Mouse (Mus musculus): ENCODE measurements around the gene Alx1. TPM values are rescaled to one million over a fixed set of nuclear protein-coding genes. Genes with fewer than 3 reads are reported as not detected.

Gene Alx1
- 0.61 TPM in 1 of 2 replicates, not detected in the other for polyA plus RNA-seq (2011; ENCODE audit: insufficient read depth, insufficient read length, low read depth, missing spikeins)

DNA sequence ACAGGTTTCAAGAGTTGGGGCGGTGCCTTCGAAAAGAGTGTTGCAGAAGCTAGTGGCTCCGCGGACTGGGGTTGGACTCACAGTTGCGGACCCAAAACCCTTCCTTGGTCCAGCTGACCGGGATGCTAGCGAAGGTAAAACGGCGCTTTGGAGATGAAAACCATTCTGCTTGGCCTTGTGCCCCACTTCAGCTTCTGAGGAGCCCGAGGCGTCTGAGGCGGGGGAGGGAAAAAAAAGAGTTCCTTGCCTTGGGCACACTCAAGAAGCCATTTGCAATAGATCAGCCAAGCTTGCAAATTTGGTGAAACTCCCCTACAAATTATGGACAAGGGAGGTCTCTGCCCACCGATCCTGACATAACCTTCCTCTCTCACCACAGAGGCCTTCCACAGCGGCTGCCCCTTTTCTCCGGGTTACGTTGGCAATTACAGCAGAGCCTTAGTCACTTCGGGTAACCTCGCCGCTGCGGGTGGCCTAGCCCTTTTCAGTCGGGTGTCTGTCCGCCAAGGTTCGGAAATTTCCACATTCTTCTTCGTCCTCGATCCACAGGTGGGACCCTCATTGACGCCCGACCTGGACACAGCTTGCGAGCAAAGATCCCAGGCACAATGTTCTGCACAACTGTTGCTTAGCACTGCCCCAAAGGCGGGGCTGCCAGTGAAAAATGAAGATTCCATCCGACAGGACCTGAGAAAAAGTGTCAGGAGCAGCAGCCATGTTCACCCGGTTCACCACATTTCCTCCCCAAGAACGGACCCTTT, at the start of gene Alx1:
Alx1 (minus strand) TSS at position 486 of the 761 bp plus-strand sequence.
- H3K36me3 ChIP-seq (ENCODE audit: control insufficient read depth, insufficient read depth, low read length, poor library complexity, severe bottlenecking), result no peaks in the 10 kb centered on the region
- no peak within 1 kb of the TSS for H3K27ac ChIP-seq (ENCODE audit: insufficient read depth, low read length)
- no peaks in the 10 kb centered on the region for H3K4me1 ChIP-seq (ENCODE audit: control insufficient read depth, insufficient read depth, low read length)
- H3K9ac ChIP-seq (ENCODE audit: low read depth, poor library complexity, severe bottlenecking), result no peak within 1 kb of the TSS
- no peak within 1 kb of the TSS for H3K4me3 ChIP-seq (ENCODE audit: low read depth, low read length)
- peaks cover 26% of the 10 kb centered on the region for H3K27me3 ChIP-seq (ENCODE audit: control insufficient read depth, insufficient read depth, low read length, poor library complexity, severe bottlenecking)
- TF ChIP-seq EP300 (IDR thresholded peaks at IDR 0.05; ENCODE audit: insufficient read depth, low read depth, low read length), result no peak
- TF ChIP-seq POLR2A (IDR thresholded peaks at IDR 0.05; ENCODE audit: insufficient read depth, low read length), result no peak
- no peak for TF ChIP-seq CTCF (IDR thresholded peaks at IDR 0.05; ENCODE audit: low read depth, low read length)
- H3K9me3 ChIP-seq (replicated peaks; ENCODE audit: control insufficient read depth, insufficient read depth, low read length, poor library complexity, severe bottlenecking), result no peaks in the 10 kb centered on the region

DNA sequence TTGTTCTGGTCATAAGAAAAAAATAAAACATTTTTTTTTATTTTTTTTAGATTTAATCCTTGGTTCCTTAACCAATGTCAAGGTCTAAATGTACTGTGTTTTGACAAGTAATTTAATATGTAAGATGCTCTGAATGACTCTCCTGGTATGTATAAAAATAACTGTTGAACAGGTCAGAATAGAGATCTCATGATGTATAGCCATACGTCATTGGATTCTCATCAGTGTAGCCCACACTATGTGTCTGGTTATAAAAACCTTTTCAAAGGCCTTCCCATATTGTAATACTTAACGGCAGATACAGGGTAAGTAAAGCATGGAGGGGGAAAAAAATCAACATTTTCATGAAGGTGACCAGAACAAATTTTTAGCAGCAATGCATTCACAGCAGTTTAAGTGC, 19.6 kb upstream of the Alx1 start:
- Histone ChIP-seq H3K36me3 (ENCODE audit: control insufficient read depth, insufficient read depth, low read length, poor library complexity, severe bottlenecking) (no peaks in the 10 kb centered on the region), H3K9ac (ENCODE audit: low read depth, poor library complexity, severe bottlenecking) (no peak overlapping the region), H3K4me1 (ENCODE audit: control insufficient read depth, insufficient read depth, low read length) (no peaks in the 10 kb centered on the region), H3K4me3 (ENCODE audit: low read depth, low read length) (no peak overlapping the region), H3K27ac (ENCODE audit: insufficient read depth, low read length) (no peak overlapping the region), H3K27me3 (ENCODE audit: control insufficient read depth, insufficient read depth, low read length, poor library complexity, severe bottlenecking) (no peaks in the 10 kb centered on the region), H3K9me3 (replicated peaks; ENCODE audit: control insufficient read depth, insufficient read depth, low read length, poor library complexity, severe bottlenecking) (no peaks in the 10 kb centered on the region)
- no peak for TF ChIP-seq POLR2A (IDR thresholded peaks at IDR 0.05; ENCODE audit: insufficient read depth, low read length)
- no peak for TF ChIP-seq EP300 (IDR thresholded peaks at IDR 0.05; ENCODE audit: insufficient read depth, low read depth, low read length)
- TF ChIP-seq CTCF (IDR thresholded peaks at IDR 0.05; ENCODE audit: low read depth, low read length), result no peak

DNA sequence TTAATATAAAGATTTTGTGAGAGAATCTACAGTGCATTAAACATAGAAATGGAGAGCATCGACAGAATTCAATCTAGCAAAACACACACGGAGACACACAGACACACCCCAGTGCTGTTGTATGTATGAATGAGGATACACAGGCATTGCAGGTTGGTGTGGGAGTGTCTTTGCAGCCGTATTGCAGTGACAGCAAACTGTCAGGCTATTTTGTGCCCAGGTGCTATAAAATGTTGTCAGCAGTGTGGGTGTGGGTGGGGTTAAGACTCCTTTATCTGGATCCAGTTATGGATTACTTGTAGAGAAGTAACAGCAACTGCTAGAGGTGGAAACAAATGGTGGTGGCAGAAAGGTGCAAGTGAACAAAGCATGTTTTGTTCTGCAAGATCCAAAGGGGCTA, 16.6 kb upstream of the Alx1 start:
- TF ChIP-seq CTCF (IDR thresholded peaks at IDR 0.05; ENCODE audit: low read depth, low read length), result no peak

DNA sequence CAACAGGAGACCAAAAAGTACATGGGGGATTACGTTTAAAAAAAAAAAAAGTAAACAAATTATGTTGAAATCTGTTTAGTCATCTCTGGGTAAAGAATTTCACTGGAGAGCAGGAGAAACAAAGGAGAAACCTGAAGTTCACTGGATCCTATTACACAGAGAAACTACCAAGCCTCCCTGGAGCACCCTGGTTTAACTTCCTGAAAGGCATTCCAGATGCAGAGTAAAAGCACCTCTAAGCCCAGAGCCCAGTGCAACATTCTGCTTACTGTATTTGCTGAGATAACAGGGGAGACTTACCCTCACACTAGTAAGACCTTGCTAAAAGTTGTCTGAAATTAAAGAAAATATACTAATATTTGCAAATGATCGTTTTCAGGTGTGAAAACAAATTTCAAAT, 15.0 kb upstream of the Alx1 start:
- H3K27me3 ChIP-seq (ENCODE audit: control insufficient read depth, insufficient read depth, low read length, poor library complexity, severe bottlenecking), result no peaks in the 10 kb centered on the region
- no peaks in the 10 kb centered on the region for H3K36me3 ChIP-seq (ENCODE audit: control insufficient read depth, insufficient read depth, low read length, poor library complexity, severe bottlenecking)
- no peaks in the 10 kb centered on the region for H3K4me1 ChIP-seq (ENCODE audit: control insufficient read depth, insufficient read depth, low read length)
- no peak overlapping the region for H3K27ac ChIP-seq (ENCODE audit: insufficient read depth, low read length)
- no peak overlapping the region for H3K4me3 ChIP-seq (ENCODE audit: low read depth, low read length)
- no peak overlapping the region for H3K9ac ChIP-seq (ENCODE audit: low read depth, poor library complexity, severe bottlenecking)
- H3K9me3 ChIP-seq (replicated peaks; ENCODE audit: control insufficient read depth, insufficient read depth, low read length, poor library complexity, severe bottlenecking), result no peaks in the 10 kb centered on the region
- TF ChIP-seq POLR2A (IDR thresholded peaks at IDR 0.05; ENCODE audit: insufficient read depth, low read length), result no peak
- TF ChIP-seq EP300 (IDR thresholded peaks at IDR 0.05; ENCODE audit: insufficient read depth, low read depth, low read length), result no peak
- TF ChIP-seq CTCF (IDR thresholded peaks at IDR 0.05; ENCODE audit: low read depth, low read length), result no peak

More for the DNA sequence above, 16.6 kb upstream of the Alx1 start:
- Histone ChIP-seq H3K27me3 (ENCODE audit: control insufficient read depth, insufficient read depth, low read length, poor library complexity, severe bottlenecking) (no peaks in the 10 kb centered on the region), H3K9me3 (replicated peaks; ENCODE audit: control insufficient read depth, insufficient read depth, low read length, poor library complexity, severe bottlenecking) (no peaks in the 10 kb centered on the region), H3K36me3 (ENCODE audit: control insufficient read depth, insufficient read depth, low read length, poor library complexity, severe bottlenecking) (no peaks in the 10 kb centered on the region), H3K4me1 (ENCODE audit: control insufficient read depth, insufficient read depth, low read length) (no peaks in the 10 kb centered on the region), H3K4me3 (ENCODE audit: low read depth, low read length) (no peak overlapping the region), H3K9ac (ENCODE audit: low read depth, poor library complexity, severe bottlenecking) (no peak overlapping the region), H3K27ac (ENCODE audit: insufficient read depth, low read length) (no peak overlapping the region)

DNA sequence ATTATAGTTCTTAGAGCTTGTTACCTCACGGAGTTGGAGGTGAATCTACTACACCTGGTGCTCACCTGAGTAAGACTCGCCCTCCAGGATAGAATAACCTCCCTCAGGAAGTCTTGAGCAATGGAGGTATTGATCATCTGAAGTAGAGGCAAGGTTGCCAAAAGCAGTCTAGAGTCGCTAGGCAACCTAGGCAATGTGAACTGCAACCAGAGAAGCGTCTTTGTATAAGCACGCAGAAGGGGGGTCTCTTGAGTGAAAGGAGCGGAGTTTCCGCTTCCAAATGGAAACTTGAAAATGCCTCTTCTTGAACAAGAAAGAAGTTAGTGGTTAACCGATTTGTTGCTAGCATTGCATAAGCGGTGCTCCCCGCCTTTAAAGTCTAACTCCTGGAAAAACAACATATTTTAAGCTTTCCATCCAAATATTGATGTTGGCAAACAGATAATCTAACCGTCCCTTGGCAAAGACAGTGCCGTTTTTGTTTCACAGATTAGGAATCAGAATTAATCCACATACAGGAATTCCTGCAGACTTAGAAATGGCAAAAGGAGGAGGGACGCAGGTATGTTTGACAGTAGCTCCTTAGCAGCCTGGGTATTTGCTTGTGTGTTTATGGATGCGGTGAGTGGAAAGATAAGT, 5.1 kb upstream of the Alx1 start:
- Histone ChIP-seq H3K27ac (ENCODE audit: insufficient read depth, low read length) (no peak overlapping the region), H3K9ac (ENCODE audit: low read depth, poor library complexity, severe bottlenecking) (no peak overlapping the region), H3K27me3 (ENCODE audit: control insufficient read depth, insufficient read depth, low read length, poor library complexity, severe bottlenecking) (peaks cover 16% of the 10 kb centered on the region), H3K4me1 (ENCODE audit: control insufficient read depth, insufficient read depth, low read length) (no peaks in the 10 kb centered on the region), H3K9me3 (replicated peaks; ENCODE audit: control insufficient read depth, insufficient read depth, low read length, poor library complexity, severe bottlenecking) (no peaks in the 10 kb centered on the region), H3K36me3 (ENCODE audit: control insufficient read depth, insufficient read depth, low read length, poor library complexity, severe bottlenecking) (no peaks in the 10 kb centered on the region), H3K4me3 (ENCODE audit: low read depth, low read length) (no peak overlapping the region)
- TF ChIP-seq CTCF (IDR thresholded peaks at IDR 0.05; ENCODE audit: low read depth, low read length) (no peak), EP300 (IDR thresholded peaks at IDR 0.05; ENCODE audit: insufficient read depth, low read depth, low read length) (no peak), POLR2A (IDR thresholded peaks at IDR 0.05; ENCODE audit: insufficient read depth, low read length) (no peak)

DNA sequence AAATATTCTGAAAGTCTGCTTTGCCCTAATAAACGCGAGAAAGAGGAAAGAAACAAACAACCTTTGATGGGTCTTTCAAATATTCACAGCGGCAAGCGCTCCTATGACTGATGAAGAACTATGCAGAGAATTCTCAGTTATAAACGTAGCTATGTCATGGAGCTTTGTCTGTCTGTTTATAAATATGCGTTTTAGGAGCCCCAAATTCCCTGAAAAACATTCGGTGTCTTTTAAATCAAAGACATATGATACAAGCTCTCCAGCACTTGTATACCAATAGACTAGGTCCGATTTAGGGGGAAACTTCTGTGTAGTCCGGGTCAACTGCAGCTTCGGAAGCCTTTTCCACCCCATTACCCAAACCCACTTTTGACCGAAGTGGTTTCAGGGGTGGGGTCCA, 916 bp upstream of the Alx1 start:
- Histone ChIP-seq H3K4me3 (ENCODE audit: low read depth, low read length) (no peak overlapping the region), H3K27ac (ENCODE audit: insufficient read depth, low read length) (no peak overlapping the region), H3K36me3 (ENCODE audit: control insufficient read depth, insufficient read depth, low read length, poor library complexity, severe bottlenecking) (no peaks in the 10 kb centered on the region), H3K4me1 (ENCODE audit: control insufficient read depth, insufficient read depth, low read length) (no peaks in the 10 kb centered on the region), H3K27me3 (ENCODE audit: control insufficient read depth, insufficient read depth, low read length, poor library complexity, severe bottlenecking) (peaks cover 29% of the 10 kb centered on the region), H3K9me3 (replicated peaks; ENCODE audit: control insufficient read depth, insufficient read depth, low read length, poor library complexity, severe bottlenecking) (no peaks in the 10 kb centered on the region), H3K9ac (ENCODE audit: low read depth, poor library complexity, severe bottlenecking) (no peak overlapping the region)
- no peak for TF ChIP-seq EP300 (IDR thresholded peaks at IDR 0.05; ENCODE audit: insufficient read depth, low read depth, low read length)
- no peak for TF ChIP-seq POLR2A (IDR thresholded peaks at IDR 0.05; ENCODE audit: insufficient read depth, low read length)
- TF ChIP-seq CTCF (IDR thresholded peaks at IDR 0.05; ENCODE audit: low read depth, low read length), result no peak
